Mouse (Mus musculus) lung, adult 2 months (tissue): ENCODE data around the gene Dlx6.

Experiments used
- CTCF ChIP-seq: fragments of 200-500 bp; IDR thresholded peaks from 2 replicates; pipeline ENCODE4 v1.5.1; 2011; ENCODE audit warnings: mild to moderate bottlenecking, low read length, control low read depth; ENCODE audit not compliant: insufficient read depth
- POLR2A ChIP-seq: fragments of 200-500 bp; IDR thresholded peaks from 2 replicates; pipeline ENCODE4 v1.6.1; 2011; ENCODE audit warnings: low read depth, mild to moderate bottlenecking, control low read depth, low read length, borderline replicate concordance; ENCODE audit errors: extremely low read depth

DNA sequence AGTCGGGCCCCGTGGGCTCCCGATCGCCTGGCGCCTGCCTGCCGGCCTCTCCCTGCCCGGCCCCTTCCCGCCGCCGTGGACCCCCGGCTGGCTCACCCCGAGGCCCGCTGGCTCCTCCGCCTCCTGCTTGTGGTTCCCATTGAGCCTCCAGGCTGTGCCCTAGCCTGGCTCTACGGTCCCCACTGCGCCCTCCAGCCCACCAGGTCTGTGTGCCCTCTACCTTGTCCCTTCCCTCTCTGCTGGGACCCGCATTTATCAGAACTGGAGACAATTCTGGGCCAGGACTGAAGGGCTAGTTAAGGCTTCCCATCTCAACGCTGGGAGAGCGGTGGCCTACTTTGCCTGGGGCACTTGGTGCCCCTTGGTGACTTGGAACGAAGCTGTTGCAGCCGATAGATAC lies 821 bp downstream of the Dlx6 start:
- TF ChIP-seq CTCF, result no peak
- TF ChIP-seq POLR2A, result no peak
